Mouse (Mus musculus) right cerebral cortex, postnatal 25 days (tissue): ENCODE measurements around the gene Muc1.
"Not testable (repeated sequence)": the region's sequence is repeated elsewhere in the genome, so short reads cannot be mapped to it uniquely, and the experiment has no call there.

Experiments used
- DNase-seq: peaks from one replicate; pipeline ENCODE4 v3.0.0; 2022

Gene Muc1

DNA sequence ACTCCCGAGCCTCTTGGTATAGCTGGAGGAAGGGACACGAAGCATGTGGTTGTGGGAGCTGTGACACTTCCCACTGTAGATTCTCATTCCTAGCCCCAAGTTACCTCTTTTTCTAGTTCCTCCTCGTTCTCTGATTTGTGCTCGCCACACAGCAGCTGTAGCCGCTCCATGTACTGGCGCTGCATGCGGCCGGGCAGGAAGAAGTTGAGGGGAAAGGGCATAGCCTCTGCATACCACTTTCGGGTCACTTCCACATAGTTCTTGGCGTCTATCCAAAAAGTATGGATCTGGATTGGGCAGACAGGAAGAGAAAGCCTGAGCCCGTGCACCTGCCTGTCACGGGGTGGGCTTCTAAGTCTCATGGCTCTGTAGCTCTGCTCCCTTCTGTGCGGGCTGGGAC lies 18.7 kb upstream of the Muc1 start:
- no peak for DNase-seq

GRCm38 (mm10) chr3:89210731-89211130 lies 18.1 kb upstream of the Muc1 start:
- DNase-seq: no peak

DNA sequence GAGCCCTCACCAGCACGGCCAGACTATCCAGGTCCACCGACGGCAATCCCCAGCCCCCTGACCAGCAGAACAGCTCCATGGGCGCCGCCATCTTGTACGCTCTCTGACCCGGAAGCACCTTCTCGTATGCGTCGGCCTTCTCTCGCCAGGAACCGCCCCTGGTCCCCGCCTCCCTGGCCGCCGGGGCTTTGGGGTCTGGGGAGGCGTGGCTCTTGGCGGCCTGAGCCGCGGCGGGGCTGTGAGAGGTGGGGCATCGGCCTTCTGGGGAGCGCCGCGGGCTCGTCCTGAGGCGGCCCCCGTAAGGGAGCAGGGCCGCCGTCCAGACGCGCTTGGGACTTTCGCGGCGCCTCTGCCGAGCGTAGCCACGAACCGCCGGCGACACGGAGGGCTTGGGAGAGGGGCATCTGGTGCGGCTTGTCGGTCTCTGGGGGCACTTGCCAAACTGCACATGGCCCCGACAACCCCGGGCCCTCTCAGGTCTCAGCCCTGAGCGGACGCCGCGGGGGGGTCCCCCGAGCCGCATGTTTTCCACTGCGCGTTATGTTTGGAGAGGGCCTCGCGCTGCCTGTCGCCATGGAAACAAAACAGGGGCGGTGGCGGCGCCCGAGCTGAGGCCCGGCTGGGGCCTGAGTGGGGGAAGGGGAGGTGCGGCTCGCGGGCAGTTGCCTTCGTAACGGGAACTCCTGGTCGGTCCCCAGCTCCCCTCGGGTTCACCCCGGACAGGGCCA lies 14.9 kb upstream of the Muc1 start:
- DNase-seq: peak; percentile 92

GRCm38 (mm10) chr3:89214681-89215411 lies 14.0 kb upstream of the Muc1 start, which contains the start of gene Thbs3:
Gene Thbs3 (plus strand): TSS chr3:89215180.
- DNase-seq: no peak

- peak; percentile 83 for DNase-seq
Measured at GRCm38 (mm10) chr3:89215853-89216252, 13.0 kb upstream of the Muc1 start.

DNA sequence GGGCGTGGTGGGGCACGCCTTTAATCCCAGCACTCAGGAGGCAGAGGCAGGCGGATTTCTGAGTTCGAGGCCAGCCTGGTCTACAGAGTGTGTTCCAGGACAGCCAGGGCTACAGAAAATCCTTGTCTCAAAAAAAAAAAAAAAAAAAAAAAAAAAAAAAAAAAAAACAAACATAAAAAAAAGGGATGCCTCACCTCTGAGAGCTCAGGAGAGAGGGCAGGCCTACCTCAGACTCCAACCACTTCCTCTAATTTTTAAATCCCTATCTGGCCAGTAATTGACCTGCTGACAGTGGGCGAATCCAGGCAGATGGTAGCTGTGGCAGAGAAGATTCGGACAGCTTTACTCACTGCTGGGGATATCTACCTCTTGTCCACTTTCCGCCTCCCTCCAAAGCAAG lies 12.4 kb upstream of the Muc1 start:
- DNase-seq: not testable (repeated sequence)

GRCm38 (mm10) chr3:89218271-89218670 lies 10.6 kb upstream of the Muc1 start:
- no peak for DNase-seq

DNA sequence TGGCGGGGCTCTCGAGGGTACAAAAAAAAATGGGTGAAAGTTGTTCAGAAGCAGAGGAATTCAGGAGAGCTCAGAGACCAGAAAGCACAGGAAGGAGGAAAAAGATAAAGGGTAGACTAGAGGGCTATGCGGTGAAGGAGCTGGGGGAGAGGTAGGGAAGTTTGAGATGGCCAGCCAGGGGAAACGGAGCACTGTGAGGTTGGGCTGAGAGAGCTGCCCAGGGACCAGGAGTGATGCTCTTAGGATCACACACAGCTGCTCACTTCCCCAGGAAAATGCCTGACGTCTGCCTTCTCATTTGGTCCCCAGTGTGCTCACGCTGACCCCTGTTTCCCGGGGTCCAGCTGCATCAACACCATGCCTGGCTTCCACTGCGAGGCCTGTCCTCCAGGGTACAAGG lies 9.3 kb upstream of the Muc1 start:
- DNase-seq: no peak

DNA sequence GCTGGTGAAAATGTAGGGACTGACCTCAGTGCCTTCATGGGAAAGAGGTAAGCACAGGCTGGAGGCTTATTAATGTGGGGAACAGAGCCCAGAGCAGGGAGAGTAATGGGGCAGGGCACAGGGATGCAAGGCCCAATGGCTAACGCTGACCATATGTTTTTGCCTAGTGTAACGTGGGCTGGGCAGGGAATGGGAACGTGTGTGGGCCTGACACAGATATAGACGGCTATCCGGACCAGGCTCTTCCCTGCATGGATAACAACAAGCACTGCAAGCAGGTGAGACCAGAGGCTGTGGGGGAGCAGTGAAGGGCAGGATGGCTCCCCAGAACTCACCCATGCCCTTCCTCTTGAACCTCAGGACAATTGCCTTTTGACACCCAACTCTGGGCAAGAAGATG lies 7.7 kb upstream of the Muc1 start:
- DNase-seq: no peak

DNA sequence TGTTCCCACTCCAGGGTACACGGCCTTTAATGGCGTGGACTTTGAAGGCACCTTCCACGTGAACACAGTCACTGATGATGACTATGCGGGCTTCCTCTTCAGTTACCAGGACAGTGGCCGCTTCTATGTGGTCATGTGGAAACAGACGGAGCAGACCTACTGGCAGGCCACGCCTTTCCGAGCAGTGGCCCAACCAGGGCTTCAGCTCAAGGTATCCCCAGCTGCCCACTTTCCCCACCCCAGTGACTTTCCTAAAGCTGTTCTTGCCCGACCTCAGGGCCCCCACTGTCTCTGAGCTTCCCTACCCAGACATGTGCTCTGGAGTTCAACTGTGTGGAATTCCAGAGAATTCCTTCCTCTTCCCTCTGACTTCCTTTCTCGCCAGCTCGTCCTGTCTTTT lies 4.1 kb upstream of the Muc1 start:
- no peak for DNase-seq

- no peak for DNase-seq
Measured at GRCm38 (mm10) chr3:89225321-89225815, 3.5 kb upstream of the Muc1 start.

GRCm38 (mm10) chr3:89225918-89226317 lies 2.9 kb upstream of the Muc1 start:
- no peak for DNase-seq

DNA sequence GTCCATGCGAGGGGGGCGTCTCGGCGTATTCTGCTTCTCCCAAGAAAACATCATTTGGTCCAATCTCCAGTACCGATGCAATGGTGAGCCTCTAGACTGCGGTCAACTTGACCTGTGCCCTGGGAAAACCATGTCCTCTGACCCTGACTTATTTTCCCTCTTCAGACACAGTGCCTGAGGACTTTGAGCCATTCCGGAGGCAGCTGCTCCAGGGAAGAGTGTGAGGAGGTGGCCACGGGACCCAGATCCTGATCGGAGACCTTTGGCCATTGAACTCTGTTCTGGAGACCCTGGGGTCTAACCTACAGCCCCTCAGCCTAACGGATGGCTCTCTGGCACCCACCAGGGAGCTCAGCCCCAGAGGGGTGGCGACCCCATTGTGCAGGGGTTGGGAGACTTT lies 2.5 kb upstream of the Muc1 start:
- DNase-seq: no peak

DNA sequence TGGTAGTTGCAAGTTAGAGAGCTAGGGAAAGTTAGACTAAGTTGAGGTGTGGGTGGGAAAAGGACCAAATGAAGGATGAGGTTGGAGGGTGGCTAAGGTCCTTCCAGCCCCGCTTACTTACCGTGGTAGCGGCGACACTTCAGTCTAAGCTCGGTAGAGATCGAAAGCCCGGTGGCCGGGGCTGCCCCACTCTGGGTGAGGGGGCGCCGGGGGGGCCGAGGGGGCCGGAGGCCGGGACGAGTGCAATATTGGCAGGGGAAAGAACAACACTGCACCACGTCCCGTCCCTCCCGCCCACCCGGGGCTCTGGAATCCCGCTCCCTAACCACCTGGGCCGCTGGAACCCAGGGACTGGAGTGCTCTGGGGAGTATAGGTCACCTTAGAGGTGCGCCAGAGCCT lies 2.0 kb upstream of the Muc1 start, which contains the start of gene Mtx1:
Gene Mtx1, minus strand, starts transcription at position 189 of the 400 bp plus-strand sequence.
- DNase-seq: no peak

- DNase-seq: peak; percentile 90
Measured at GRCm38 (mm10) chr3:89227307-89228179, 1.3 kb upstream of the Muc1 start.

GRCm38 (mm10) chr3:89228180-89228549 lies 692 bp upstream of the Muc1 start:
- DNase-seq: peak; percentile 81

DNA sequence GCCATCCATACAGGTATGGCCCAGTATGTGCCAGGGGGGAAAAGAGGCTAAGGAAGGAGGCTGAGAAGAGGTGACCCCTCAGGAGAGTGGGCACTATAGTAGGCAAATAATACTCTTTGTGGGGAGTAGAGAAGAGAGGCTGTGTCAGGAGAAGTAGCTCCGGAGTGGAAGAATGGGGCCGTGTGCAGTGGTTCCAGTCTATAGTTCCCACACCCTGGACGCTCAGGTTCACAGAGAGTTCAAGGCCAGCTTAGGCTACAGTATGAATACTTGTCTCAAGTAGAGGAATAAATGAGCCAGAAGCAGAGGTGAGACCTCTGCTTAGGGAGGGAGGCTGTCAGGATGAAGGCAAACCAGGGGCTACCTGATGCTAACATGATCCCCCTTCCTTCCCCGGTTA lies 419 bp downstream of the Muc1 start:
- no peak for DNase-seq

GRCm38 (mm10) chr3:89230561-89230960 lies 1.7 kb downstream of the Muc1 start:
- DNase-seq: no peak

DNA sequence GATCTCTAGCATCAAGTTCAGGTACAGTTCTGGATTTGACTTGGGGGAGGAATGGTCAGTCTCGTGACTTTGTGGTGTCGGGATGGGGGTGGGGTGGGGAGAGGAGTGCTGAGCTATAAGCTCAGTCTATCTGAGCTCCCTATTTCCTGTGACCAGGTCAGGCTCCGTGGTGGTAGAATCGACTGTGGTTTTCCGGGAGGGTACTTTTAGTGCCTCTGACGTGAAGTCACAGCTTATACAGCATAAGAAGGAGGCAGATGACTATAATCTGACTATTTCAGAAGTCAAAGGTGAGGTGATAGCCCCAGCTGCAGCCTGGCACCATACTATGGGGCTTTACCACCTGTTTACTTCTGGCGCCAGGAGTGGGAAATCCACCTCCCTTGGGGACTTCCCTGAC lies 2.5 kb downstream of the Muc1 start:
- no peak for DNase-seq

DNA sequence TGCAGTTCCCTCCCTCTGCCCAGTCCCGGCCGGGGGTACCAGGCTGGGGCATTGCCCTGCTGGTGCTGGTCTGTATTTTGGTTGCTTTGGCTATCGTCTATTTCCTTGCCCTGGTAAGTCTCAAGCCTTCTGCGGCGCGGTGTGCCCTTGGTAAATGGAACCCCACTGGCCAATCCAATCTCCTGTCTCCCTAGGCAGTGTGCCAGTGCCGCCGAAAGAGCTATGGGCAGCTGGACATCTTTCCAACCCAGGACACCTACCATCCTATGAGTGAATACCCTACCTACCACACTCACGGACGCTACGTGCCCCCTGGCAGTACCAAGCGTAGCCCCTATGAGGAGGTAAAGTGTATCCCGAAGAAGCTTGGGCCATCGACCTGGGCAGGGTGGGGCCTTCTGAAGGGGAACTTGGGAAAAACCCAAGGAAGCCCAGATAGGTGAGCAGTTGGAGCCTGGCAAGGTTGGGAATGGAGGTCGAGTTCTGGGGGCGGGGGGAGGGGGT lies 3.0 kb downstream of the Muc1 start:
- no peak for DNase-seq

DNA sequence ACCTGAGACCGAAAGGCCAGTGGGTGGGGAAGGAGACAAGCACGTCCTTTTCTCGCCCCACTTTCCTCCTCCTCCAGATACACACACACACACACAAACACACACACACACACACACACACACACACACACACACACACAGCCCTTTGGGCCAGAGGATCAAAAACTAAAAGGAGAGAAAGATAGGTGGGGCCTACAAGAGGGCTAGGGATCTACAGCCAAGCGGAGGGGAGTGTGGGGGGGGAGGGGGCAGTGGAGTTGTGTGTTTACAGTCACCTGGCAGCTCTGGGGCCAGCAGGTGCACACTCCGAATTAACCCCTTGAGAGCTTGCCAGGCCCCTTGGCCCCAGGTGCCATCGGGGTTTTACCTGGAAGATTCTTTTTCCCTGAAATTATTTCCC lies 3.8 kb downstream of the Muc1 start:
- no peak for DNase-seq

DNA sequence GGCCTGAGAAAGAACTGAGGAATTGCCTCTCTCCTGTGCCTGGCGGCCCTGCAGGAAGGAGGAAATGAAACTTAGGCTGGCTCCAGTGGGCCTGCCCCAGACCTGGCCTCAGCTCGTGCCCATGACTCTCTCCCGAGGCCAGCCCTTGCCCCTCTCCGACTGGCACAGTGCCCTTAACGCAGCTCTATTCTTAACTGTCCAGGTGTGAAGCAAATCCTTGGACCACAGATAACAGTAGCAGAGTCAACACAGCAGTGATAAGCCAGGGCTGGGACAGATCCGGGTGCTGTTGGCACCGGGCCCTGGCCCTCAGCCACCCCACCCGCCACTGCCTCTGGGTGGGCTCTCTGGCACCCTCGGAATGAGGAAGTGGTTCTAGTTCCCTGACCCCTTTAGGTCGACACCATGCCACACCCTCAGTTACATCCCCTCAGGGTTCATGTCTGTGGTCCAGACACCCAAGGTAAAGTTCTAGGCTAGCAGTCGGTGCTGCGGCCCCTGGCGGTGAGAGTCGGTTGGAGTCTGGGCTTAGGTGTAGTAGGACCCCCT lies 4.8 kb downstream of the Muc1 start:
- no peak for DNase-seq

DNA sequence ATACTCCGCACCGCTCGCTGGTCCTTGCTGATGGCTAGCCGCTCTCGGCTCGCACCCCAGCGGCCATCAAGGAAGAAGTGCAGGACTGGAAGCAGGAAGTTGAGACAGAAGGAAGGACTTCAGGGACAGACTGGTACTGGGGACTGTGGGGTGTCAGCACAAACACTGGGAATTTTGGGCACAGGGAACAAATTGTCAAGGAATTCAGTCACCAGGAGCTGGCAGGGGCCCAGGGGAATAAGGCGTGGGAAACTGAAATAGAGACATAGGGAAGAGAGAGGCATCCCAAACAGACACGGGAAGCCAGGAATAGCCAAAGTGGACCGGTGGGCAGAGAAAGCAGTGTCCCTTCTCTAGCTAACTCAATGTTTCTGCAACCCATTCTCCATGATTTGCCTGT lies 7.7 kb downstream of the Muc1 start:
- no peak for DNase-seq
